Mouse (Mus musculus): ENCODE data around the gene Susd6. TPM values are rescaled to one million over a fixed set of nuclear protein-coding genes. Genes with fewer than 3 reads are reported as not detected.

Susd6 gene
- polyA plus RNA-seq, 2 experiments = 11.1 to 11.6 TPM

DNA sequence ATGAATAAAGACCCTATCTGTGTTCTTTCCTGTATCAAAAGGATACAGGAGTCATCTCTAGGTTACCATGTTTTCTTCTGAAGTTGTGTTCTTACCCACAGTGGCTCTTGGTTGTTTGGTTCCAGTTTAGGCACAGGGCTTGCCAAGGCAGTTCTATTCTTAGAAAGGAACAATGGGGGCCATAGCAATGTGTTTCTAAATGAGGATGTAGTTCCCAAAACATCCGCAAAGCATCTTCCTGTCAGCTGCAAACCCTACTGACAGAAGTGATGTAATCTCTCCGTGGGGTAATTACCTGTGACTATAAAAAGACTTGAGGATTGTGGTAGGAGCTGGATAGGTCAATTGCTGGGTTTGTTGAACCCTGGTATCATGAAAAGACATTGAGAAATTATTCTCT, 43.2 kb downstream of the Susd6 start:
- Histone ChIP-seq H3K9me3 (ENCODE audit: control insufficient read depth, low read length) (no peaks in the 10 kb centered on the region), H3K27ac (no peak overlapping the region), H3K4me3 (ENCODE audit: insufficient read depth in 1 of 2, low read depth in 2 of 2, low read length in 2 of 2) (no peak overlapping the region), H3K36me3 (replicated peaks; ENCODE audit: control insufficient read depth, insufficient read depth, low read depth) (peaks cover 10% of the 10 kb centered on the region), H3K4me1 (replicated peaks; ENCODE audit: control insufficient read depth in 2 of 2, insufficient read depth in 2 of 2, low read length in 1 of 2) (peaks cover 12 to 20% of the 10 kb centered on the region in 2 experiments), H3K4me2 (ENCODE audit: low read depth) (no peak overlapping the region), H3K9ac (replicated peaks) (no peak overlapping the region), H3K27me3 (ENCODE audit: control insufficient read depth, insufficient read depth, low read length) (no peaks in the 10 kb centered on the region)
- DNase-seq (ENCODE audit: low read depth in 3 of 3, low spot score in 3 of 3) = no peak
- no peak for ATAC-seq (ENCODE audit: insufficient read depth)
- 30% methylated on average over 2 of the region's 2 CpGs for WGBS (ENCODE audit: insufficient replicate concordance)
- TF ChIP-seq EP300 (IDR thresholded peaks at IDR 0.05; ENCODE audit: low read depth) (no peak), CTCF (IDR thresholded peaks at IDR 0.05; ENCODE audit: low read depth) (no peak)

GRCm38 (mm10) chr12:80834156-80834900, 44.0 kb downstream of the Susd6 start:
- Histone ChIP-seq H3K4me2 (ENCODE audit: low read depth) (no peak overlapping the region), H3K9ac (replicated peaks) (no peak overlapping the region), H3K4me3 (ENCODE audit: insufficient read depth in 1 of 2, low read depth in 2 of 2, low read length in 2 of 2) (no peak overlapping the region), H3K27ac (no peak overlapping the region), H3K36me3 (replicated peaks; ENCODE audit: control insufficient read depth, insufficient read depth, low read depth) (peaks cover 6% of the 10 kb centered on the region), H3K9me3 (ENCODE audit: control insufficient read depth, low read length) (no peaks in the 10 kb centered on the region), H3K27me3 (ENCODE audit: control insufficient read depth, insufficient read depth, low read length) (no peaks in the 10 kb centered on the region), H3K4me1 (replicated peaks; ENCODE audit: control insufficient read depth in 2 of 2, insufficient read depth in 2 of 2, low read length in 1 of 2) (peaks cover 12 to 22% of the 10 kb centered on the region in 2 experiments)
- no peak for DNase-seq (ENCODE audit: low read depth in 3 of 3, low spot score in 3 of 3)
- 76% methylated on average over 3 of the region's 3 CpGs for WGBS (ENCODE audit: insufficient replicate concordance)
- TF ChIP-seq EP300 (IDR thresholded peaks at IDR 0.05; ENCODE audit: low read depth) (no peak), CTCF (IDR thresholded peaks at IDR 0.05; ENCODE audit: low read depth) (no peak)
- ATAC-seq (ENCODE audit: insufficient read depth) = no peak

- no peak overlapping the region for H3K27ac ChIP-seq
- H3K4me1 ChIP-seq (replicated peaks; ENCODE audit: control insufficient read depth in 2 of 2, insufficient read depth in 2 of 2, low read length in 1 of 2) = peaks cover 9 to 21% of the 10 kb centered on the region in 2 experiments
- WGBS (ENCODE audit: insufficient replicate concordance) = 50% methylated on average over 6 of the region's 8 CpGs
Observed at GRCm38 (mm10) chr12:80834901-80835570, 44.7 kb downstream of the Susd6 start.

GRCm38 (mm10) chr12:80837614-80838013, 47.3 kb downstream of the Susd6 start:
- WGBS (ENCODE audit: insufficient replicate concordance) = 58% methylated on average over 3 of the region's 3 CpGs

More at GRCm38 (mm10) chr12:80834901-80835570, 44.7 kb downstream of the Susd6 start:
- H3K4me3 ChIP-seq (ENCODE audit: insufficient read depth in 1 of 2, low read depth in 2 of 2, low read length in 2 of 2) = no peak overlapping the region
- H3K4me2 ChIP-seq (ENCODE audit: low read depth) = no peak overlapping the region
- no peaks in the 10 kb centered on the region for H3K9me3 ChIP-seq (ENCODE audit: control insufficient read depth, low read length)
- no peak for TF ChIP-seq EP300 (IDR thresholded peaks at IDR 0.05; ENCODE audit: low read depth)
- DNase-seq (ENCODE audit: low read depth in 3 of 3, low spot score in 3 of 3) (no peak), ATAC-seq (ENCODE audit: insufficient read depth) (no peak)
- no peaks in the 10 kb centered on the region for H3K27me3 ChIP-seq (ENCODE audit: control insufficient read depth, insufficient read depth, low read length)
- H3K36me3 ChIP-seq (replicated peaks; ENCODE audit: control insufficient read depth, insufficient read depth, low read depth) = peaks cover 3% of the 10 kb centered on the region
- no peak overlapping the region for H3K9ac ChIP-seq (replicated peaks)

GRCm38 (mm10) chr12:80838271-80838670, 48.0 kb downstream of the Susd6 start:
- no peaks in the 10 kb centered on the region for H3K9me3 ChIP-seq (ENCODE audit: control insufficient read depth, low read length)
- no peak overlapping the region for H3K27ac ChIP-seq
- no peak overlapping the region for H3K4me3 ChIP-seq (ENCODE audit: insufficient read depth in 1 of 2, low read depth in 2 of 2, low read length in 2 of 2)
- peaks cover 3 to 15% of the 10 kb centered on the region in 2 experiments; a peak in 3 of 4 replicates for H3K4me1 ChIP-seq (replicated peaks; ENCODE audit: control insufficient read depth in 2 of 2, insufficient read depth in 2 of 2, low read length in 1 of 2)
- no peak for TF ChIP-seq EP300 (IDR thresholded peaks at IDR 0.05; ENCODE audit: low read depth)
- TF ChIP-seq CTCF (IDR thresholded peaks at IDR 0.05; ENCODE audit: low read depth) = no peak
- no peak overlapping the region for H3K9ac ChIP-seq (replicated peaks)
- H3K4me2 ChIP-seq (ENCODE audit: low read depth) = no peak overlapping the region
- H3K36me3 ChIP-seq (replicated peaks; ENCODE audit: control insufficient read depth, insufficient read depth, low read depth) = no peaks in the 10 kb centered on the region
- no peak for DNase-seq (ENCODE audit: low read depth in 3 of 3, low spot score in 3 of 3)
- H3K27me3 ChIP-seq (ENCODE audit: control insufficient read depth, insufficient read depth, low read length) = no peaks in the 10 kb centered on the region
- no peak for ATAC-seq (ENCODE audit: insufficient read depth)

More at GRCm38 (mm10) chr12:80837614-80838013, 47.3 kb downstream of the Susd6 start:
- no peak for TF ChIP-seq EP300 (IDR thresholded peaks at IDR 0.05; ENCODE audit: low read depth)
- TF ChIP-seq CTCF (IDR thresholded peaks at IDR 0.05; ENCODE audit: low read depth) = no peak
- Histone ChIP-seq H3K27me3 (ENCODE audit: control insufficient read depth, insufficient read depth, low read length) (no peaks in the 10 kb centered on the region), H3K4me3 (ENCODE audit: insufficient read depth in 1 of 2, low read depth in 2 of 2, low read length in 2 of 2) (no peak overlapping the region), H3K9me3 (ENCODE audit: control insufficient read depth, low read length) (no peaks in the 10 kb centered on the region), H3K36me3 (replicated peaks; ENCODE audit: control insufficient read depth, insufficient read depth, low read depth) (no peaks in the 10 kb centered on the region), H3K9ac (replicated peaks) (no peak overlapping the region), H3K4me2 (ENCODE audit: low read depth) (no peak overlapping the region), H3K27ac (no peak overlapping the region), H3K4me1 (replicated peaks; ENCODE audit: control insufficient read depth in 2 of 2, insufficient read depth in 2 of 2, low read length in 1 of 2) (peaks cover 3 to 18% of the 10 kb centered on the region in 2 experiments; a peak in 3 of 4 replicates)
- no peak for ATAC-seq (ENCODE audit: insufficient read depth)
- DNase-seq (ENCODE audit: low read depth in 3 of 3, low spot score in 3 of 3) = no peak

All from liver, embryonic 14.5 days (tissue).